Mouse (Mus musculus): ENCODE data around the gene Cryba2.
A peak's percentile ranks its signal among the peaks of the same experiment; 100 is the strongest.

Cryba2 gene

DNA sequence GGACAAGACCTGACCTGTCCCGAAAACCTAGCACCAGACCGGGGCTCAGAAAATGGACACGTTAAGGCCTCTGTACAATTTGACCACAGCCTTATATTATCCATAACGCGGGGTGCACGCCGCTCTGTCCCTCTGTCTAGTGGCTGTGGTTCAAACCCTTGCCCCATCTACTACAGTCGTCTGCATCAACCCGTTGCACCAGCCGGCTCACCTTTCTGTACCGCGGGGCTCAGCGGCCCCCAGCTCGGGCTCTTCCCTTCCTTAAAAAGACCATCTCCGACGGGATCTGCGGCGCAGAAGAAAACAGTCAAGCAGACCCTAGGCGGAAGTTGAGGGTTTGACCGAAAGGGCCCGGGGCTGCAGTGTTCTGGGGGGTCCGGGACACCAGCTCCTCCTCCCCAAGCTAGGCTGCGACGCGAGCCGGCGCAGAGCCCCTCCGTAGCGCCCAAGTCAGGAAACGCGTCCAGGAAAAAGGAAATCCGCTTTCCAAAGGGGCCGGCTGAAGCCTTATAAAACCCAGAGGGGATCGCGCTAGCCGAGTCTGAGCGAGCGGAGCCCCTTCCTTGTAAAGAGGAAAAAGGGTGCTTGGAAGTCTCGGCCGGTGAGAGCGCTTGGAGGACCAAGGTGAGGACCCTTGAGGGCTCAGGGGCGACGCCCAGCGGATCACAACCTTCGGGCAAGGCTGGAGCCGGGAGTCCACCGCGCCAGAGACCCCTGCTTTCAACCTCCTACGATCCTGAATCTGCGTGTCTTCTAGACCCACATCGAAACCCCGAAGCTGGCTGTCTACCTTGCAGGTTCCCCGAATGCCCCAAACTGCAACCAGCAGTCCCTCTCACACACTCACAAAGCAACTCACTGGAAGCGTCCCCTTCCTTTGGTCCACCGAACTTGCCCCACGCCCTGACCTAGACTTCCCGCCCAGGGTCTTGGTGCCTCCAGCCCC is 8.5 kb downstream of the Cryba2 start:
- no peak for DNase-seq (ENCODE audit: low read depth)

DNA sequence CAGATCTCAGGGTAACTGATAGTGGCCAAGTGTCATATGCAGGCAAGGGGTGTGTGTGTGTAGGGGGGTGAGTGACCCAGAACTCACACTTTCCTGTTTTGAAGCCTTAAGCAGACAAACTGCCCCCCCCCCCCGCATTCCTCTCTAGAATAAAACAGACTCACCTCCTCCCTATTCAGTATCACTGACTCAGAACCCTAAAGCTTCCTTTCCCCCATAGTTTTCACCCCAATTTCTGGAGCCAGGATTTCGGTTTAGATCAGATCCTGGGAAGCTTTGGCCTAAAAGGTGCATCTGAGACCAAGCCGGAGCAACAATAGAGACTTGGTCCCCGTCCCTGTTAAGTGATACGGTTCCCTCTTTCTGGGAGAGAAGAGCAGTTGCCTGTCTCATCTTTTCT is 9.5 kb downstream of the Cryba2 start:
- DNase-seq (ENCODE audit: low read depth) = no peak

DNA sequence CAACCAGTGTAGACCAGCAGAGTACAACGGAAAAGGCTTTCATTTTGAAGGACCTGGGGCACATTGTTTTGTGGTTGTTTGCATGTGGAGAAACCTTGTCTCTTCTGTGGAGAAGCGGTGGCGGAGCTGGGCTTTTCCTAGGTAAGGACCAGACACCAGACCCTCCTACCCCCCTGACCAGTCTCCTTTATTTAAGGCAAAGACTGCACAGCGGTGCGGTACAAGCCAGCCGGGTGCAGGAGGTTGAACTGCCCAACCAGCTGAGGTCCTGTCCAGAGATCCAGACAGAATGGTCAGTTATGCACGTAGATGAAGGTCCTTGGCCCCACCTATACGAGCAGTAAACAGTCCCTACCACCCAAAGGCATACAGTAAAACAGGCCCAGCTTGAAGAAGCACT is 10.1 kb downstream of the Cryba2 start:
- DNase-seq (ENCODE audit: low read depth) = no peak

DNA sequence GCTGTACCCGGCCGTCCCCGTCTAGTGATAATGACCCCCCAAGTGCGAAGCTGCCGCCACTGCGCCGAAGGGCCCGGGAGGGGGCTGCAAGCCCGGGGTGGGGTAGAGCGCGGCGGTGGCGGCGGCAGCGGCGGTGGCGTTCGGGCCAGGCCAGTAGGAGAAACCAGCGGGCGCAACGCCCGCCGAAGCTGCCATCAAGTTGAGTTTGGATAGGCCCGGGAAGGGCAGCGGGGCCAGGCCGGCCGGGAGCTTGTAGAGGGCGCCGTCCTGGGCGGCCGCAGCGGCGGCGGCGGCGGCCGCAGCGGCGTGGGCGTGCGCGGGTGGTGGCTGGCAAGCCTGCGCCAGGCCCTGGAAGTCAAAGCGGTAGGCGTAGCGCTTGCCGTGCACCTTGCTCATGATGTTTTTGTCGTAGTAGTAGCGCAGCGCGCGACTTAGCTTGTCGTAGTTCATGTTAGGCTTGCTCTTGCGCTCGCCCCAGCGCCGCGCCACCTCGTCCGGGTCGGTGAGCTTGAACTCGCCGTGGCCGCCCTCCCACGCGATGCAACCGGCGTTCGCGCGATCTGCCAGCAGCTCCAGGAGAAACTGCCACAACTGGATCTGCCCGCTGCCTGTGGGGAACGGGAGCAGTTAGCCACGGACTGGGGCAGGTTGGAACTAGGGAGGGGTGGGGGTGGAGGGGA is 10.7 kb downstream of the Cryba2 start:
- no peak for DNase-seq (ENCODE audit: low read depth)

DNA sequence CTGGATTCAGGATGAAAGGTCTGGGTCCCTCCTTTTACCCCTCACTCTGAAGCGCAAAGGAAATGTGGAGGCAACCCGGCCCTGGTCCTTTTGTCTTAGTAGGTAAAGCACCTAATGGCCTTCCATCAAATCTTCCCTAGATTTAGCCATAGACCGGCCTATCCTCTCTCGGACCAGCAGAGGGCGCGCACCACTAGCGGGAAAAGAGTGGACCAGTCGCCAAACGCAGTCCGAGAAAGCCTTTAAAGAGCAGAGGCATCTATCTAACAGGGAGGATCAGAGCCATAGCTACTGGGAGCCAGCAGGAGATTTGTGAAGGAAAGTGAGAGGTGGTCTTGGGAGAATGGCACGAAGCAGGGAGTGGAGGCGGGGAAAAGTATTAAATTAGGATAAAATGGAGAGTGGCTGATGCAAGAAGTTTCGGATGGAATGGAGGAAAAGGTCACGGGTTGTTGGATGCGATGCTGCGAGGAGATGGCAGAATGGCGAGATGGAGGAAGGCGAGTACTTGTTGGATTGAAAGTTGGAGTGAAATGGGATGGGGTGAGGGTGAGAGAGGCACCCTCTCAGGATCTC is 12.1 kb downstream of the Cryba2 start:
- DNase-seq (ENCODE audit: low read depth) = peak; percentile 41

DNA sequence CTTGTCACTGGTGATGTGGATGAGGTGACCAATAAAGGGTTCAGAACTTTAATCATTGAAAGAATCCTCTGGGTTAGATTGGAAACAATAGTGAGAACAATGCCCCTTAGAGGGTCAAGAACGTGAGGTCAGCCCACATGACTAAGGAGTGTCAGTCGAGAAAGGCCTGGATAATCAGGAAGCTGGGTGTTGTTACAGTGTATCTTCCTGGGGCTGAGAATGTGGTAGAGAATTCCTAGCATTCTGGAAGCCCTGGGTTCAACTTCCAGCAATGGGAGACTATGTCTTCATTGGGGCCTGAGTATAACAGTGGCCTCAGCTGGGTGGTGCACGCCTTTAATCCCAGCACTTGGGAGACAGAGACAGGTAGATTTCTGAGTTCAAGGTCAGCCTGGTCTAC is 15.7 kb downstream of the Cryba2 start:
- no peak for DNase-seq (ENCODE audit: low read depth)

DNA sequence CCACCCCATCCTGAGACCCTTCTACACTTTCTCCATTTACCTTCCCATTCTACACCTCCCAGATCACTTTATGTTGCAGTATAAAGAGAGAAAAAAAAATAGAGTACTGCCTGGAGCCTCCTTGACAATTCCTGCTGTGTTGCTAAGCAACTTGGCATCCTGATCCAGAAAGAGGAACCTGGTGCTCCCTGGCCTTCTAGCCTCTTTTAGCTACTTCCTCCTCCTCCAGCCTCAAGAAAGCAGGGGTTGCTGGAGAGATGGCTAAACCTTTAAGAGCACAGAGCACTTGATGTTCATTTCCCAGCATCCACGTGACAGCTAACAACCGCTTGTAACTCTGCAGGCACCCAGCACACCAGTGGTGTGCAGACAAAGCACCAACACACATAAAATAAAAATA is 20.7 kb downstream of the Cryba2 start:
- no peak for DNase-seq (ENCODE audit: low read depth)

DNA sequence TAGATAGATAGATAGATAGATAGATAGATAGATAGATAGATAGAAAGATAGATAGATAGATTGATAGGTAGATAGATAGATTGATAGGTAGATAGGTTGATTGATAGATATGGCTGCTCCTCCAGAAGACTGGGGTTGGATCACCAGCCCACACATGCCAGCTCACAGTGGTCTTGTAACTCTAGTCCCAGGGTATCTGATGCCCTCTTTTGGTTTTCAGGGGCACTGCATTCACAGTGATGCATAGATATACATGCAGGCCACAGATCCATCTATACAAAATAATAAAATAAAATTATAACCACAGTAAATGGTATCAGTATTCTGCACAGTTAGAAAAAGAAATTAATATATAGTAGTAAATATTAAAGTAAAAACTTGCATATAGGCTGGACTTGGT is 31.2 kb downstream of the Cryba2 start:
- DNase-seq (ENCODE audit: low read depth) = no peak

DNA sequence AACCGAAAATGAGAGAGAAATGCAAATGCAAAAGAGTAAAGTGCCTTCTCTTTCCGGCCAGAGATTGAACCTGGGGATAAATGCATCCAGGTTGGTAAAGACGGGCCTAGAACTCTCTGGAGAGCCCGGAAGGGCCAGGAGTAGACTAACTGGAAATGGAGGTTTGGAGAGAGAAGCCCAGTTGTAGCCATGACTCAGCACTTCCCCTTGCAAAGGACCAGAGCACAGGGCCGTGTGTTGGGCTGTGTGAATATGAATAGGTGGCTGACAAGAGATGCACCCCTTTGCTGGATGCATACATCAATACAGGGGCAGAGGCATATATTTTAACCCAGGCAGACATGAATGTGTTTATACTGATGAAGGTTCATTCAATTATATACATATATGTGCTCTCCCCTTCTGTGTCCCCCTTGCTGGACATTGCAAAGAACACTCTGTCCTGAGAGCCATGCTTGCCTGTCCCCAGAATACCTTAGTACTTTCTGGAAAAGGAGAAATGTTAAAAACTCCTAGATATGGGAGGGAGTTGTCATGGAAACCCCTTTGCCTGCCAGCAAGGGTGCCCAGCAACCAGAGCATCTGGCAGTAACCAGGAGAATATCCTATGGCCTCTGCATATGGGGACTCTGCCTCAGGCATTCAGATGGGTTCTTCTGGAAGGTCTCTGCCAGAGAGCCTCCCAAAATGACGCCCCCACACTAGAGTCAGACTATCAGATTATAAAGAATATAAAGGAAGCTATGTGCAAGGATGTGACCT is 33.5 kb downstream of the Cryba2 start:
- no peak for DNase-seq (ENCODE audit: low read depth)

DNA sequence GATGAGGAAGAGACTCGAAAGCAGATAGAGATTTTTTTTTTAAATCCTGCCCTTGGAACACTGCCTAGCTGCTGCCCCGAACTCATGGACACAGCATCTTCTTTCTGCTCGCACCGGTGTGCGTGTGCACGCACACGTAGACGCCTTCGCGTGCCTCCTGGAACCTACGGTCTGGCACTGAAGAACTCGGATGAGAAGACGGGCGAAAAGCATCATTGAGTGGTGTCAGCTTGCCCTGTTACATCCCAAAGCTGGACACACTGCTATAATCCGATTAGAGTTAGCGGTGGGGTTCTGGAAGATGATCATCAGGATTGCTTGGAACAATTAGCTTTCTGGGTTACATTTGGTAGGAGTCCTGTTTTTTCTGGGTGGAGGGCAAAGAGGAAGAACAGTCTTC is 34.1 kb downstream of the Cryba2 start:
- DNase-seq (ENCODE audit: low read depth) = no peak

DNA sequence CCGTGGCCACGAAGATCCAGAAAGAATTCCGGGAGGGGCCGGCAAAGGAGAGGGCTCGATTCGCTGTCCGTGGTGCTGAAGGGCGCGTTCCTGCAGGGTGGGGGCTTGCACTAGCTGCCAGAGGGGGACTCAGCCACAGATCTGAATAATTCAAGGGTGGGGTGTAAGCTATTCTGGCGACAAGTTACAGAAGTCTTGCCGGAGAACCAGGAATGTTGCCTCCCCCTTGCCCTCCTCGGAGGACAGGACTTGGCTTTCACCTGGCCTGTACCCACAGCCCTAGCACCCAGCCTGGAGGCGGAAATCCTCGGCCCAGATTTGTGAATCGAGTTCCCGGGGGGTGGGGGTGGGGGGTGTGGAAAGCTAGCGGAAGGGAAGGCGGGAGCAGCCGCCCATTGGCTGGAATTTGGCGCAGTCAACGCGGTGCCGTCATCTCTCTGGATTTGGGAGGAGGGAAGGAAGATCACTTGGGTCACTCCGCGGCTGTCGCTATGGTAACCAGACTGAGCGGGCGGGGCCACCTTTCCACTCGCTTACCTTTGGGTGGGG is 34.7 kb downstream of the Cryba2 start:
- DNase-seq (ENCODE audit: low read depth) = no peak

DNA sequence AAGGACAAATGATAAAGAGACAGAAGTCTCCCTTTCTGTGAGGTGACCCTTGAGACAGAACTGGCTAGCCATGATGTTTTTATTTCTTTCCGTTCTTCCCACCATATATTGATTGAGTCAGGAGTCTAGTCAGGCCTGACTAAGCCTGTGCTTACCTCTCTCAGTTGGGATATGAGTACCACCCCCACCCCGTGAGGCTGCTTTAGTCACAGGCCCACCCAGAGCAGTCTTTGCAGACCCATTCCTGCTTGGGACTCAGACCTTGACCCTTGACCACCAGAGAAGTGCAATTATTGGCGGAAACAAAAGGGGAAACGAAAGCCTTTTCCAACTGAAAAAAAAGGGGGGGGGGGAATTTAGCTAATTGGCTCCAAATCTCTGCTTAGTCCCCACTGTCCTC is 35.3 kb downstream of the Cryba2 start:
- DNase-seq (ENCODE audit: low read depth) = no peak

DNA sequence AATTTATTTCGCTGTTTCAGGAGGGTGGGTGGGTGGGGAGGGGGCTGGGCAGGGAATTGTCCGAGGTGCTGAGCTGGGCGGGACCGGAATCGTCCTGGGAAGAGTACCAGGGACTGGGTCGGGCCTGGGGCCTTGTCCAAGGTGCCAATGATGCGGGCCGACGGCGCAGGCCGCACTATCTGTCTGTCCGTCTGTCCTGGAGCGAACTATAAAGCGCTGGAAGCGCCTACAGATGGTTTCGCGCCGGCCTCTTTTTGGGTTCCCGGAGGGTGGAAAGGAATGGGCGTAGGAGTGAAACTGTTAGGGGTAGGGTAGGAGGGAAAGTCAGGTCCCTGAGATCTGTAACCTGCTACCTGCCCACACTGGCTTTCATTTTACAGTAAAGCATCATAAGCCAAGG is 35.7 kb downstream of the Cryba2 start:
- DNase-seq (ENCODE audit: low read depth) = no peak

DNA sequence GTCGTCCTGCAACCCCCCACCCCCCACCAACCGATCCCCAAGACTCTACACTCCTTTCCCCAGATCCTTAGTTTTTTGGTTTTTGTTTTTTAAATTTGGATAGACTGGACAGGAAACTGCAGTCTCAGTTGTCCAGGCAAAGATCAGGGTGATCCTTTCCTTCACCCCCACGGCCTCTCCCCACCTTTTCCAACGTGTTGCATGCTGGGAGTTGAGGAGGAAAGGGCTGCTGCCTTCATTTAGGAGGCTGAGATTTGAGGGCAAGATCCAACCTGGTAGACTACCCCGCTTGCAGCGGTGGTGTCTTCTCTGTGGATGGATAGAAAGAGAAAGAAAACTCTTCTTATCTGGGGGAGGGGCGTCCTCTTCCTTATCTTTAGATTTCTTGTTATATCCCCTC is 36.2 kb downstream of the Cryba2 start:
- no peak for DNase-seq (ENCODE audit: low read depth)

DNA sequence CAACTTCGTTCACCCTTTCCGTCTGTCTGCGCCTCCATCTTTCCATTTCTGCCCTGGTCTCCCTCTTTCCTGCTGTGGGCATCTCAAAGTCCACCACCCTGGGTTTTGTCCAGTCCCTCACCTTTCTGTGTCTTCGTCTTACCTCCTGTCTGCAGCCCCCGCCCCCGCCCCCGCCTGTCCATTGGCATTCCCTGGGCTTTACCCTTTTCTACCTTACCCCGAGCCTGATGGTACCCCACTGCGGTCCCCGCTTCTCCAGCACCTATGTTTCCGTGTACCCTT is 36.6 kb downstream of the Cryba2 start:
- DNase-seq (ENCODE audit: low read depth) = no peak

DNA sequence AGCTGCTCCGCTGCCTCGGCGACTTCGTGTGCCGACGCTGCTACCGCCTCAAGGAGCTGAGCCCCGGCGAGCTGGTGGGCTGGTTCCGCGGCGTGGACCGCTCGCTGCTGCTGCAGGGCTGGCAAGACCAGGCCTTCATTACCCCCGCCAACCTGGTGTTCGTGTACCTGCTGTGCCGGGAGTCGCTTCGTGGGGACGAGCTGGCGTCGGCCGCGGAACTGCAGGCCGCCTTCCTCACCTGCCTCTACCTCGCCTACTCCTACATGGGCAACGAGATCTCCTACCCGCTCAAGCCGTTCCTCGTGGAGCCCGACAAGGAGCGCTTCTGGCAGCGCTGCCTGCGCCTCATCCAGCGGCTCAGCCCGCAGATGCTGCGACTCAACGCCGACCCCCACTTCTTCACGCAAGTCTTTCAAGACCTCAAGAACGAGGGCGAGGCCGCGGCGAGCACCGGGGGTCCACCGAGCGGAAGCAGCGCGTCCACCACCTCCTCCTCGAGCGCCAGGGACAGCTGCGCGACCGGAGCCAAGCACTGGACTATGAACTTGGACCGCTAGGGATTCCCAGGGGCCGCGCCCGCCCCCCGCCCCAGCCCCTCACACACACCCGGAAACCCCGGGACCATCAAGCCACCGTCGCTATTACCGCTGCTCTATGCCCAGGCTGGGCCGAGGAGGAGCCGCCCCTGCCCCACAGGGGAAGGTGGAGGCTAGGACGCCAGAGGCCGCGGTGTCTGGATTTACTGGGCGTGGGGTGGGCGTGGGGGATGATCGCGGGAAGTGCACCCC is 37.1 kb downstream of the Cryba2 start:
- no peak for DNase-seq (ENCODE audit: low read depth)

DNA sequence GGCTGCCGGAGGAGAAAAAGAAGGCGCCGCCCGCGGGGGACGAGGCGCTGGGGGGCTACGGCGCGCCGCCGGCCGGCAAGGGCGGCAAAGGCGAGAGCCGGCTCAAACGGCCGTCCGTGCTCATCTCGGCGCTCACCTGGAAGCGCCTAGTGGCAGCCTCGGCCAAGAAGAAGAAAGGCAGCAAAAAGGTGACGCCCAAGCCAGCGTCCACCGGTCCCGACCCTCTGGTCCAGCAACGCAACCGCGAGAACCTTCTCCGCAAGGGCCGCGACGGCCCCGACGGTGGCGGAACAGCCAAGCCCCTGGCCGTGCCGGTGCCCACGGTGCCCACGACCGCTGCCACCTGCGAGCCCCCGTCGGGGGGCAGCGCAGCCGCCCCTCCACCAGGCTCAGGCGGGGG is 37.8 kb downstream of the Cryba2 start:
- DNase-seq (ENCODE audit: low read depth) = peak; percentile 8

DNA sequence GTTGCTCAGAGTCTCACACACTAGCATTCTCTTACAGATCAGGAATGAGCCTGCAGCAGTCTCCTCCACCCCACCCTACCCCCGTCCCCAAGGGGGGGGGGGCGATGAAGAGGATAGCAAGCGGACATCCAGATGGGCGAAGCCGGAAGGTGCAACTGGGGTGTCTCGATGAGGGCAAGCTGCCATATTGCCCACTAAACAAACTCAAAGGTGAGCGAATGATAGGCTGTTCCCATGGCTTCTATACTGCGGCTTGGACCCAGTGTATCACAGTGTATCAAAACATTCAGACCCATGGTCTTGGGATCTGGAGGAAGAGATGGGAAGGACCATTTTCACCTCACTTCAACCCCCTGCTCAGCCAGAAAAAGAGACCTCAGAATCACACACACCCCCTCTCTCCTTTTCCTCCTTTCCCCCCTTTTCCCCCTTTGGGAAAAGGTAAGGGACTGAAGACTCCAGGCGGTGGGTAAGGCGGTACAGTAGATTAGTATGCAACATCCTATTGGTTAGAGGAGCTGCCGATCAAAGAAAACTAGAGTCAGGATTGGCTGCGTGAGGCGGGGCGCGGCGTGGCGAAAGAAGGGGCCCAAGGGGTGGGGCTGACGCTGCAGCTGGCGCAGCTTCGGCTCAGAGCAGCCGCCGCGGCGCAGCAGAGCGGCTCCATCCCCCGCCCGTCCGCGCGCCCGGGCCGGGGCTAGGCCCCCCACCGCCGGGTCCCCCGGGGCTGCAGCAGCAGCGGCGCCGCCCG is 38.5 kb downstream of the Cryba2 start, which contains the start of gene Cdk5r2:
Cdk5r2 (plus strand) TSS at position 629 of the 751 bp plus-strand sequence.
- DNase-seq (ENCODE audit: low read depth) = peak; percentile 67

DNA sequence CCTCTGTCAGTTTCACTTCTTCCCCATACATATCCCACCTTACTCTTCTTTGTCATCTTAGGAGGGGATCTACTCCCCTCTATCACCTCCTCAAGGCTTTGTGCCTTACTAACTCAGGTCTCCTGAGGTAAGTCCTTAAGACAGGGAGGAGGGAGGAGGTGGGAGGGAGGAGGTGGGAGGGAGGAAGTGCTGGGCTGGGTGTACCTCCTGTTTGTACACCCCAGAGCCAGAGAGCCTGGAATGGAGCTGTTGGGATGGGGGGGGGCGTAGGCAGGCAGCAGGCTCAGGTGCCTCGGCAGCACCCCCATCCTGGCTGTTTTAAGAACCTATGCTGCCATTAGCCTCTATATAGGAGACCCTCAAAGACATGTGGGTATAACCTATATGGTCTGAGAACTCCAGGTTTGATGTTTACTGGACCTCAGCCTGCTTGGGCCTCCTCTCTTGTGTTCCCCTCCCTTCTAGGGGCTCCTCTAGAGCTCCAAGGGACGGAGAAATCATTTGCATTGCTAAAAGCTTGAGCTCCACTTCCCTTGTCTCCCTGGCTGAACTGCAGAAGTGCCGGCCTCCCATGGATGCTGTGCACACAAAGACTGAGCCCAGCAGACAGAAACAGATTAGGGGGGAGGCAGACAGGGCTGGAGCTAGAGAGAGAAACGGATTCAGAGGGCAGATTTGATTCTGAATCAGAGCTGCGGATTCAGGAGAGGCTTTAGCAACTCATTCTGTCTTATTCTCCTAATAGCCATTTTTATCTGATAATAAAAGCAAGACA is 41.8 kb downstream of the Cryba2 start:
- DNase-seq (ENCODE audit: low read depth) = no peak

DNA sequence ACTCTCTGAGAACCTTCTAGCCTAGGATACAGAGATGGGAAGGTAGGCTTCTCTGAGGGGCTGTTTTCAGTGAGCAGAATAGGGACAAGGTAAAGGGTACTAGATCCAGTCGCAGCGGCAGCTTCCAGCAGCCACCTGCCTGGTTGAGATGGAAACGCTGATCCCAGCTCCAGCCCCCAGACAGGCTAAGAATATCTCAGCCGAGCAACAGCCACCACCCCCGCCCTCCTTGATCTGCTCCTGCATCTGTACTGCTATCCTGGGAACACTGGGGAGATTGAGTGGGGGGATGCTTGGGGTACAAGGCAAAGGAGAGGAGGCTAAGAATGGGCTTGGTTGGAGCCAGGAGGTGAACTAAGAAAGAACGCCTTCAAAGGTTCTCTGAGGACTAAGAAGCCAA is 42.7 kb downstream of the Cryba2 start:
- DNase-seq (ENCODE audit: low read depth) = no peak
